Comparison of ENCODE assay signal across 8 mouse cellular contexts in genomic region chr1:159396515-159396914, GRCm38 (mm10).
DNase-seq lines count a peak whose midpoint lies in the region; ATAC-seq and TF ChIP-seq lines count a peak whose summit lies in the region.

No protein-coding gene starts in this region.

- TF ChIP-seq CTCF in CH12.LX (conservative IDR thresholded peaks at IDR 0.05 in 1 of 2, IDR thresholded peaks at IDR 0.05 in 1 of 2; ENCODE audit: low read depth in 2 of 2, low read length in 2 of 2): peak; percentile 72 to 80
- peak; percentile 78 for TF ChIP-seq CTCF in Patski (IDR thresholded peaks at IDR 0.05)
- TF ChIP-seq CTCF in liver, postnatal 0 days (IDR thresholded peaks at IDR 0.05; ENCODE audit: low read depth): peak; percentile 74

- dilution Hi-C loops in CH12.LX (cut with MboI; ENCODE audit: extremely low pct_ligation_motif_present, extremely low pct_unique_long_range_greater_than_20kb, low sequenced_read_pairs): no loop called here

- peaks cover 0 to 7% of the 10 kb centered on the region in 2 experiments; a peak in 1 of 4 replicates for H3K4me1 ChIP-seq in CH12.LX (ENCODE audit: control insufficient read depth in 1 of 2, insufficient read depth in 2 of 2)
- H3K4me1 ChIP-seq in kidney, embryonic 14.5 days (ENCODE audit: control insufficient read depth, insufficient read depth, low read length): 0 out of 2 replicates have a peak, but pooled peaks cover 3% of the 10 kb centered on the region
- H3K4me1 ChIP-seq in liver, postnatal 0 days (ENCODE audit: insufficient read depth): no peaks in the 10 kb centered on the region

- no peaks in the 10 kb centered on the region for H3K36me3 ChIP-seq in CH12.LX (replicated peaks in 1 of 2; ENCODE audit: control insufficient read depth in 1 of 2, insufficient read depth in 1 of 2, low read length in 1 of 2)
- no peaks in the 10 kb centered on the region for H3K36me3 ChIP-seq in kidney, embryonic 14.5 days (ENCODE audit: control insufficient read depth, insufficient read depth, low read length)
- no peaks in the 10 kb centered on the region for H3K36me3 ChIP-seq in liver, postnatal 0 days (replicated peaks; ENCODE audit: insufficient read depth, low read length)

- CTCF ChIA-PET in Patski (lab: Charles Lee): interaction anchor here (0.8 to 1.7 kb wide), 3 partner anchors 14 to 475 kb away, joined by 3 read pairs; no protein-coding TSS in a partner anchor

- H3K4me2 ChIP-seq in CH12.LX (ENCODE audit: insufficient read depth, low read depth, poor library complexity, severe bottlenecking): peak overlapping the region; percentile 100
- H3K4me2 ChIP-seq in kidney, embryonic 14.5 days (replicated peaks; ENCODE audit: low read depth, low read length): peak overlapping the region; percentile 38; the same call in 1 of the 2 replicates
- H3K4me2 ChIP-seq in liver, postnatal 0 days (ENCODE audit: low read depth, low read length): peak overlapping the region; percentile 47; the same call in 1 of the 2 replicates

- POLR2A ChIA-PET in Patski (lab: Charles Lee): no interaction called here

- no peak for TF ChIP-seq POLR2A in CH12.LX (IDR thresholded peaks at IDR 0.05; ENCODE audit: low read depth, low read length)

- no peaks in the 10 kb centered on the region for H3K79me2 ChIP-seq in CH12.LX (replicated peaks; ENCODE audit: control insufficient read depth, extremely low read depth, insufficient read depth, poor library complexity, severe bottlenecking)

- H3K27me3 ChIP-seq in CH12.LX (replicated peaks): peaks cover 59% of the 10 kb centered on the region
- H3K27me3 ChIP-seq in Patski: no peaks in the 10 kb centered on the region
- no peaks in the 10 kb centered on the region for H3K27me3 ChIP-seq in kidney, embryonic 14.5 days (ENCODE audit: control insufficient read depth, insufficient read depth, low read length)
- no peaks in the 10 kb centered on the region for H3K27me3 ChIP-seq in liver, postnatal 0 days (ENCODE audit: insufficient read depth, low read length)

- H3K9me3 ChIP-seq in CH12.LX (replicated peaks; ENCODE audit: low read length): no peaks in the 10 kb centered on the region
- no peaks in the 10 kb centered on the region for H3K9me3 ChIP-seq in kidney, embryonic 14.5 days (ENCODE audit: control insufficient read depth, low read length)
- H3K9me3 ChIP-seq in liver, postnatal 0 days (ENCODE audit: low read length): no peaks in the 10 kb centered on the region

- H3K4me3 ChIP-seq in CH12.LX (replicated peaks in 1 of 3; ENCODE audit: low read depth in 2 of 3, low read length in 2 of 3, poor library complexity in 1 of 3): peak overlapping the region in 2 of 3 experiments; percentile 1 to 26
- 0 out of 2 replicates have a peak overlapping the region, but pooled peaks have one; percentile 16 for H3K4me3 ChIP-seq in kidney, embryonic 14.5 days (ENCODE audit: low read length)
- no peak overlapping the region for H3K4me3 ChIP-seq in liver, postnatal 0 days (ENCODE audit: low read depth, low read length)

- 3% methylated on average over 9 of the region's 9 CpGs for WGBS in kidney, embryonic 14.5 days
- 6% methylated on average over 9 of the region's 9 CpGs for WGBS in liver, postnatal 0 days (ENCODE audit: insufficient replicate concordance)

- ATAC-seq in Patski: no peak
- ATAC-seq in granulocyte monocyte progenitor cell, adult 5-6 weeks (replicated peaks; ENCODE audit: poor library complexity, severe bottlenecking): peak; percentile 82
- ATAC-seq in kidney, embryonic 14.5 days (ENCODE audit: low FRiP score, low TSS enrichment): peak; percentile 55; the same call in 1 of the 2 replicates
- ATAC-seq in liver, postnatal 0 days: no peak
- ATAC-seq in erythroid progenitor cell, adult 5-6 weeks (replicated peaks; ENCODE audit: low FRiP score, poor library complexity, severe bottlenecking): no peak

- DNase-seq in CH12.LX (ENCODE audit: extremely low read depth) (peak; percentile 39), Patski (ENCODE audit: low read depth, low spot score) (no peak)
- peak; percentile 31 to 60 for DNase-seq in cerebellum, postnatal 4 days (ENCODE audit: low spot score in 2 of 2)
- peak; percentile 25 for DNase-seq in liver, postnatal 0 days
- peak; percentile 44 for DNase-seq in ovary, postnatal 14 days (ENCODE audit: low spot score)

- no peak for TF ChIP-seq EP300 in CH12.LX (IDR thresholded peaks at IDR 0.05; ENCODE audit: low read length)
- no peak for TF ChIP-seq EP300 in liver, postnatal 0 days (IDR thresholded peaks at IDR 0.05; ENCODE audit: low read depth)

- peak; percentile 60 for TF ChIP-seq RAD21 in CH12.LX (IDR thresholded peaks at IDR 0.05; ENCODE audit: low read depth, low read length)

- in situ Hi-C loops in CH12.LX (cut with MboI; ENCODE audit: low pct_ligation_motif_present, low pct_unique_long_range_greater_than_20kb, low sequenced_read_pairs) (loop anchor here (25.0 kb wide), 1 partner anchor 666 kb away; no protein-coding TSS in a partner anchor), Patski (cut with MboI; ENCODE audit: low pct_unique_long_range_greater_than_20kb) (loop anchor here (10.0 kb wide), 2 partner anchors 388 to 688 kb away; no protein-coding TSS in a partner anchor)

- H3K27ac ChIP-seq in CH12.LX (ENCODE audit: insufficient read depth, low read depth): no peak overlapping the region
- no peak overlapping the region for H3K27ac ChIP-seq in kidney, embryonic 14.5 days (ENCODE audit: low read depth, low read length)
- H3K27ac ChIP-seq in liver, postnatal 0 days (ENCODE audit: low read depth): no peak overlapping the region

- H3K9ac ChIP-seq in CH12.LX (ENCODE audit: insufficient read depth, low read depth): no peak overlapping the region
- no peak overlapping the region for H3K9ac ChIP-seq in kidney, embryonic 14.5 days (ENCODE audit: low read depth, low read length)
- no peak overlapping the region for H3K9ac ChIP-seq in liver, postnatal 0 days (replicated peaks)

TF ChIP-seq in CH12.LX, 34 proteins besides CTCF, POLR2A, EP300 and RAD21:
- TF ChIP-seq CHD2 (IDR thresholded peaks at IDR 0.05; ENCODE audit: low read length) (no peak), SMC3 (IDR thresholded peaks at IDR 0.05; ENCODE audit: low read depth, low read length) (peak; percentile 63), POLR2AphosphoS2 (IDR thresholded peaks at IDR 0.05; ENCODE audit: low read depth, low read length) (no peak), KAT2A (IDR thresholded peaks at IDR 0.05; ENCODE audit: insufficient replicate concordance, low read length) (no peak), USF2 (conservative IDR thresholded peaks at IDR 0.05; ENCODE audit: low read depth, low read length) (no peak), PAX5 (IDR thresholded peaks at IDR 0.05; ENCODE audit: low read length) (no peak), MAX (IDR thresholded peaks at IDR 0.05; ENCODE audit: low read length) (peak; percentile 47; the same call in 1 of the 2 replicates), SIN3A (IDR thresholded peaks at IDR 0.05; ENCODE audit: low read length) (no peak), TBP (conservative IDR thresholded peaks at IDR 0.05; ENCODE audit: low read depth, low read length) (no peak), HCFC1 (IDR thresholded peaks at IDR 0.05; ENCODE audit: low read depth, low read length) (no peak), IRF4 (IDR thresholded peaks at IDR 0.05; ENCODE audit: low read depth, low read length) (no peak), MEF2A (IDR thresholded peaks at IDR 0.05; ENCODE audit: borderline replicate concordance, low read depth, low read length) (no peak), BHLHE40 (IDR thresholded peaks at IDR 0.05; ENCODE audit: low read depth, low read length) (peak; percentile 68), ZNF384 (IDR thresholded peaks at IDR 0.05; ENCODE audit: low read depth, low read length) (no peak), E2F4 (IDR thresholded peaks at IDR 0.05; ENCODE audit: insufficient replicate concordance, low read depth, low read length) (no peak), UBTF (IDR thresholded peaks at IDR 0.05; ENCODE audit: low read depth, low read length) (no peak), ELF1 (IDR thresholded peaks at IDR 0.05; ENCODE audit: low read depth, low read length) (peak; percentile 65), CHD1 (IDR thresholded peaks at IDR 0.05; ENCODE audit: low read depth, low read length) (no peak), MXI1 (IDR thresholded peaks at IDR 0.05; ENCODE audit: low read depth, low read length) (0 out of 2 replicates have a peak, but pooled peaks have one; percentile 25), MYC (IDR thresholded peaks at IDR 0.05; ENCODE audit: low read depth, low read length) (no peak)

Comparison
In these comparisons a context has a peak if more than half of its experiments do, and no peak if none do; other contexts are left out.
1. H3K4me2 ChIP-seq: peak in every context shown above with its lines; median percentile 100 in CH12.LX; 47 in liver, postnatal 0 days; 38 in kidney, embryonic 14.5 days.
2. ATAC-seq: peak in granulocyte monocyte progenitor cell, adult 5-6 weeks (single experiment) and kidney, embryonic 14.5 days (single experiment); none in Patski (single experiment), liver, postnatal 0 days (single experiment) and erythroid progenitor cell, adult 5-6 weeks (single experiment).
3. Peak in every context shown above with its lines, with median percentiles within 50 percentile points of each other: CTCF ChIP-seq.